Mouse (Mus musculus) neural tube, embryonic 11.5 days (tissue): ENCODE results near the gene Abcd1. TPM values are rescaled to one million over a fixed set of nuclear protein-coding genes. Genes with fewer than 3 reads are reported as not detected.
A peak's percentile ranks its signal among the peaks of the same experiment; 100 is the strongest.

Experiments used
- ATAC-seq: fragments of 200-750 bp; cut with Nextera tagmentation; 2 replicates; pipeline ENCODE4 v1.8.0; 2017; ENCODE audit warnings: moderate number of reproducible peaks, mild to moderate bottlenecking, moderate TSS enrichment, moderate library complexity; ENCODE audit not compliant: insufficient read depth, low FRiP score, low TSS enrichment
- DNase-seq: peaks from one replicate; pipeline ENCODE4 v3.0.0-alpha.2; 2015; ENCODE audit warnings: low spot score
- H3K27ac ChIP-seq: fragments of 300-500 bp; sonication (generic); 2 replicates; pipeline ENCODE4 v1.5.1; 2014; ENCODE audit warnings: low read depth, mild to moderate bottlenecking, low read length
- H3K27me3 ChIP-seq: fragments of 300-500 bp; sonication (generic); 2 replicates; pipeline ENCODE4 v1.6.1; 2014; ENCODE audit warnings: mild to moderate bottlenecking, low read length, mixed read lengths; ENCODE audit not compliant: control insufficient read depth, insufficient read depth
- H3K36me3 ChIP-seq: fragments of 300-500 bp; sonication (generic); 2 replicates; pipeline ENCODE4 v1.6.1; 2014; ENCODE audit warnings: mild to moderate bottlenecking, low read length, moderate library complexity, mixed read lengths; ENCODE audit not compliant: control insufficient read depth, insufficient read depth
- H3K4me1 ChIP-seq: fragments of 300-500 bp; sonication (generic); 2 replicates; pipeline ENCODE4 v1.6.1; 2014; ENCODE audit warnings: low read length, mixed read lengths; ENCODE audit not compliant: control insufficient read depth, insufficient read depth
- H3K4me2 ChIP-seq: fragments of 300-500 bp; sonication (generic); 2 replicates; pipeline ENCODE4 v1.6.1; 2014; ENCODE audit warnings: low read depth, mild to moderate bottlenecking, moderate library complexity
- H3K4me3 ChIP-seq: fragments of 300-500 bp; sonication (generic); 2 replicates; pipeline ENCODE4 v1.5.1; 2014; ENCODE audit warnings: low read depth, low read length
- H3K9ac ChIP-seq: fragments of 300-500 bp; sonication (generic); 2 replicates; pipeline ENCODE4 v1.6.1; 2014; ENCODE audit warnings: mild to moderate bottlenecking, low read length
- H3K9me3 ChIP-seq: fragments of 300-500 bp; sonication (generic); 2 replicates; pipeline ENCODE4 v1.6.1; 2016; ENCODE audit warnings: low read length; ENCODE audit not compliant: control insufficient read depth
- WGBS: fragments of 180-500 bp; shearing (Covaris S2); extraction: QIAGEN DNeasy Blood & Tissue Kit; methylation state at CpG from one replicate; pipeline ENCODE4 v1.1.7; 2014; 5-methylcytosine and 5-hydroxymethylcytosine counted together
- polyA plus RNA-seq: library from polyadenylated mRNA; unstranded; fragments of >200 nt; fragmentation: Nextera tagmentation; extraction: Ambion mirVana; gene quantifications from 2 replicates; pipeline ENCODE4 v1.2.1, GENCODE M21; 2014

Gene Abcd1
- 8.6 and 9.4 TPM in 2 replicates for polyA plus RNA-seq

- no peaks in the 10 kb centered on the region for H3K27me3 ChIP-seq
- H3K4me3 ChIP-seq, result peak within 1 kb of the TSS; percentile 50
- WGBS, result 14% methylated on average over 28 of the region's 45 CpGs
Observed at GRCm38 (mm10) chrX:73716109-73716661, at the start of gene Abcd1, which contains the start of gene Bcap31. Abcd1 (plus strand) TSS chrX:73716597. Bcap31 (minus strand) TSS chrX:73716175.

GRCm38 (mm10) chrX:73672031-73672431, 44.4 kb upstream of the Abcd1 start:
- Histone ChIP-seq H3K4me2 (no peak overlapping the region), H3K9me3 (no peaks in the 10 kb centered on the region), H3K27me3 (no peaks in the 10 kb centered on the region), H3K4me1 (no peaks in the 10 kb centered on the region), H3K9ac (no peak overlapping the region), H3K27ac (no peak overlapping the region), H3K36me3 (no peaks in the 10 kb centered on the region; the same call in 1 of the 2 replicates), H3K4me3 (no peak overlapping the region)
- peak; percentile 39; the same call in 1 of the 2 replicates for ATAC-seq
- peak; percentile 64 for DNase-seq
- WGBS, result 64% methylated on average over 4 of the region's 4 CpGs

More at GRCm38 (mm10) chrX:73716109-73716661, at the start of gene Abcd1, which contains the start of gene Bcap31:
- peak within 1 kb of the TSS; percentile 69 for H3K4me2 ChIP-seq
- no peaks in the 10 kb centered on the region for H3K36me3 ChIP-seq
- peak within 1 kb of the TSS; percentile 47 for H3K9ac ChIP-seq
- H3K9me3 ChIP-seq, result no peaks in the 10 kb centered on the region
- H3K27ac ChIP-seq, result peak within 1 kb of the TSS; percentile 53; the same call in 1 of the 2 replicates
- DNase-seq (peak; percentile 96), ATAC-seq (peak; percentile 94)
- peaks cover 5% of the 10 kb centered on the region; the same call in 1 of the 2 replicates for H3K4me1 ChIP-seq

- H3K4me2 ChIP-seq, result peak within 1 kb of the TSS; percentile 63
- no peaks in the 10 kb centered on the region for H3K27me3 ChIP-seq
- DNase-seq (peak; percentile 70), ATAC-seq (peak; percentile 70)
- no peaks in the 10 kb centered on the region for H3K9me3 ChIP-seq
- H3K4me1 ChIP-seq, result no peaks in the 10 kb centered on the region
- 9% methylated on average over 42 of the region's 72 CpGs for WGBS
- H3K4me3 ChIP-seq, result peak within 1 kb of the TSS; percentile 57
- peak within 1 kb of the TSS; percentile 80 for H3K9ac ChIP-seq
- 0 out of 2 replicates have a peak within 1 kb of the TSS, but pooled peaks have one; percentile 34 for H3K27ac ChIP-seq
- no peaks in the 10 kb centered on the region; the same call in 1 of the 2 replicates for H3K36me3 ChIP-seq
Observed at GRCm38 (mm10) chrX:73672879-73673618, 43.3 kb upstream of the Abcd1 start, which contains the start of gene Slc6a8. Slc6a8 (plus strand) TSS chrX:73673150.

GRCm38 (mm10) chrX:73673619-73673967, 42.8 kb upstream of the Abcd1 start:
- Histone ChIP-seq H3K4me2 (peak overlapping the region; percentile 63), H3K27ac (no peak overlapping the region), H3K9me3 (no peaks in the 10 kb centered on the region), H3K9ac (peak overlapping the region; percentile 80), H3K27me3 (no peaks in the 10 kb centered on the region), H3K4me3 (peak overlapping the region; percentile 57), H3K36me3 (no peaks in the 10 kb centered on the region; the same call in 1 of the 2 replicates), H3K4me1 (no peaks in the 10 kb centered on the region)
- ATAC-seq (peak; percentile 20; the same call in 1 of the 2 replicates), DNase-seq (no peak)
- WGBS, result 15% methylated on average over 14 of the region's 42 CpGs

GRCm38 (mm10) chrX:73673968-73674661, 42.3 kb upstream of the Abcd1 start:
- H3K4me3 ChIP-seq, result peak overlapping the region; percentile 57
- peak; percentile 37 for DNase-seq

GRCm38 (mm10) chrX:73675231-73675630, 41.2 kb upstream of the Abcd1 start:
- no peaks in the 10 kb centered on the region for H3K27me3 ChIP-seq
- ATAC-seq (no peak), DNase-seq (no peak)
- no peak overlapping the region for H3K4me3 ChIP-seq
- no peak overlapping the region for H3K9ac ChIP-seq
- no peaks in the 10 kb centered on the region for H3K4me1 ChIP-seq
- H3K4me2 ChIP-seq, result peak overlapping the region; percentile 63
- 67% methylated on average over 2 of the region's 2 CpGs for WGBS
- H3K9me3 ChIP-seq, result no peaks in the 10 kb centered on the region
- no peaks in the 10 kb centered on the region; the same call in 1 of the 2 replicates for H3K36me3 ChIP-seq
- H3K27ac ChIP-seq, result no peak overlapping the region

More at GRCm38 (mm10) chrX:73673968-73674661, 42.3 kb upstream of the Abcd1 start:
- Histone ChIP-seq H3K9me3 (no peaks in the 10 kb centered on the region), H3K36me3 (no peaks in the 10 kb centered on the region; the same call in 1 of the 2 replicates), H3K9ac (peak overlapping the region; percentile 80), H3K4me2 (peak overlapping the region; percentile 63), H3K4me1 (no peaks in the 10 kb centered on the region), H3K27me3 (no peaks in the 10 kb centered on the region), H3K27ac (no peak overlapping the region)
- WGBS, result 28% methylated on average over 20 of the region's 20 CpGs
- peak; percentile 20; the same call in 1 of the 2 replicates for ATAC-seq

GRCm38 (mm10) chrX:73676668-73677067, 39.7 kb upstream of the Abcd1 start:
- Histone ChIP-seq H3K27ac (no peak overlapping the region), H3K4me2 (no peak overlapping the region), H3K4me3 (no peak overlapping the region), H3K36me3 (no peaks in the 10 kb centered on the region; the same call in 1 of the 2 replicates), H3K4me1 (no peaks in the 10 kb centered on the region), H3K9me3 (no peaks in the 10 kb centered on the region), H3K27me3 (no peaks in the 10 kb centered on the region), H3K9ac (no peak overlapping the region)
- ATAC-seq (no peak), DNase-seq (no peak)
- 92% methylated on average over 4 of the region's 4 CpGs for WGBS

GRCm38 (mm10) chrX:73684156-73684555, 32.2 kb upstream of the Abcd1 start:
- ATAC-seq (no peak), DNase-seq (no peak)
- WGBS, result 87% methylated on average over 2 of the region's 2 CpGs
- Histone ChIP-seq H3K36me3 (no peaks in the 10 kb centered on the region), H3K4me2 (no peak overlapping the region), H3K27ac (no peak overlapping the region), H3K4me3 (no peak overlapping the region), H3K9ac (no peak overlapping the region), H3K9me3 (no peaks in the 10 kb centered on the region), H3K27me3 (no peaks in the 10 kb centered on the region), H3K4me1 (no peaks in the 10 kb centered on the region)
